Mouse (Mus musculus) adrenal gland, postnatal 14 days (tissue): ENCODE results near the gene Aldh3b1. TPM values are rescaled to one million over a fixed set of nuclear protein-coding genes. Genes with fewer than 3 reads are reported as not detected.

Experiments used
- DNase-seq: peaks from one replicate; pipeline ENCODE4 v3.0.0; 2021; ENCODE audit warnings: mixed read lengths
- total RNA-seq: library from RNA; stranded (reverse); gene quantifications from 2 replicates; pipeline ENCODE4 v1.2.3, GENCODE M21; 2021

Aldh3b1 gene
- total RNA-seq, 1 experiment from 2014 or later = 73.4 TPM

DNA sequence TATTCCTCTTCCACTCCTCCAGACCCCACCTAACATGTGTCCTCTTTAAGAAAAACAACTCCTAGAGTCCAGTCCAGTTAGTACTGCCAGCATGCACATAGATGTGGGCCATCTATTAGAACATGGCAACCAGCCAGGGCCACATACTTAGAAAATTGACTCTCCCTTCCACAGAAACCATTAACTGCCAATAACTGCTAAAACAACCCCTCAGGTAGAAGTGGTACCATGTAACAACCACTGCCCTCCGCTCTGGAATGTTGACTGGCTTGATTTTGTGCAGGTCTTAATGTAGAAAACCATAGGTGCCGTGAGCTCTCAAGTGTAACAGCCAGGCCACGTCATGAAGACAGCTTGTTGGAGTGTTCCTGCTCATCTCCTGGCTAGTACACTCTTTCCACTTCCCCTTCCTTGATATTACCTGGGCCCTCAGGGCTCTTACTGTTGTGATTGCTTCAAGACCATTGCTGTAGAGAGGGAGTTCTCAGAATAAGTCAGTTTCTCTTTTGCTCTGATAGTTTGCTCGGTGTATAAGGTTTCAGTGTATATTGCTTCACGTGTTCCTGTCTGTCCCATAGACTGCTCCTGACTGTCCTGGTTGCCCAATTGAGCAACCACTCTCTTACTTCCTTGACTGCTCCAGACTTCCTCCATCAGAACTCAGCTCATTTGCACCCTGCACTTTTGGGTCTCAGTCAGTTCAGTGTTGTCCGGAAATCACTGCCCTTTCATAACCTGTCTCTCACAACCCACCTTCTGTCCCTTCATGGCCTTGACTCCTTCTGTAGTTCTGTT, 49.4 kb downstream of the Aldh3b1 start:
- no peak for DNase-seq

DNA sequence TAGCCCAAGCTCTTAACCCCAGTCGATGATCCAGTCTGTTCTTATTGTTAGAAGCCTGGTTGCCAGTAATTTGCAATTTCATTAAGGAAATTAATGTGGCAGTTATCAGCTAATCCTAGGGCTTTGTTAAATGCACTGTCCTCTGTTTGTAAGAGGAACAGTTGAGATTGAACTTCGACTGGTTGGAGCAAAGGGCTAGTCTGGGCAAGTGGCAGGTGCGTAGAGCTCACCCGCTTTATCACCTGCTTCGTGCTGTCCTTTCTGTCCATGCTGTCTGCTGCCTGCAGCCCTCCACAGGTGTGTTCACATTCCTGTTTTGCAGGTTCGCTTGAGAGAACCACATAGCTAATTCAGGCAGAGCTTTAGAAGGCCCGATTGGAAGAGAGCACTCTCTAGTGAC, 54.6 kb downstream of the Aldh3b1 start:
- no peak for DNase-seq

DNA sequence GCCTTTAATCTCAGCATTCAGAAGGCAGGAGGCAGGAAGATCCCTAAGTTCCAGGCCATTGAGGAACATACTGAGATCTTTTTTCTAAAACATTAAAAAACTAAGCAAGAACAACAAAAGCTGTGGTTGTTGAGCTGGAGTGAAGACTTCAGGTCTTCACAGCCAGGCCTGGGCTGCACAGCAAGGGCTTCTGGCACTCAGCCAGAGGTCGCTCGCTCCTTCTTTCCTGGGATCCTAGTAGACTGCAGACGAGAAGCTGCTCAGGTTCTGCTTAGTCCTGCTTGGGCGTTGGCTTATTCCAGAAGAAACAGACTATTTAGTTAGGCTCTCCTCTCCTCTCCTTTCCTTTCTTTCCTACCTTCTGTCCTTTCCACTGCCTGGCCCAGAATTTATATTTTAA, 57.2 kb downstream of the Aldh3b1 start:
- DNase-seq = peak; percentile 57

DNA sequence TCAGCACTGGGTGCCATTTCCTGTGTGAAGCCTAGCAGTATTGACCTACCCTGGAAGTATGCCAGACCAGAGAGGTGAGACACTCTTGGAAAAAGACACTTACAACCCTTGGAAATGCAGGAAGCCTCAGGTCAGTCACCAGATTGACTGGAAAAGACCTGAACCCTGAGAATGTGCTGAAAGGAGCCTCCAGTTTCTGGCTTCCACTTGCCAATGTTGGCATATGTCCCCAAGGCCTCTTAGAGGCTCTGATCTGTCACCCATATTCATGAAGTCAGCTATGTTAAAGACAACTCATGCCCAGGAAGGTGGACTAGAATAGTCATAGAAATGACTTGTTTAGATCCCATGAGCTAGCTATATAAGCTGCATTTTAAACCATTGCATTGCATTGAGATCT, 58.1 kb downstream of the Aldh3b1 start:
- peak; percentile 45 for DNase-seq

DNA sequence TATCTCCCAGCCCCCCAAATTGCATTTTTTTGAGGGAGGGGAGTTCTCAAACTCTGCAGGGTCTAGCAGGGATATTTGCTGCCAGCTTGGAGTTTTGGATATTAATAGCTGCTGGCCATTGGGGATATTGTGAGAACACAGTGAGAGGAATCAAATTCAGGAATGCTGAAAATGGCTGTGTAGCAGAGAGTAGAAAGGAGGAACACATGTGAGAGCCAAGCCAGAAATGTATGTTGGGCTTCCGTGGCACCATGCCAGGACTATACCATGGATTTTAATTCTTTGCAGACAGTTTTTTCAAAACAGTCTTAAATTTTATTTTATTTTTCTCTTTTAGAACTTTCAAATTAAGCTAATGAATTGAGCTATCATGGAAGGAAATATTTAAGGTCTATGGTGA, 61.3 kb downstream of the Aldh3b1 start:
- DNase-seq = no peak

DNA sequence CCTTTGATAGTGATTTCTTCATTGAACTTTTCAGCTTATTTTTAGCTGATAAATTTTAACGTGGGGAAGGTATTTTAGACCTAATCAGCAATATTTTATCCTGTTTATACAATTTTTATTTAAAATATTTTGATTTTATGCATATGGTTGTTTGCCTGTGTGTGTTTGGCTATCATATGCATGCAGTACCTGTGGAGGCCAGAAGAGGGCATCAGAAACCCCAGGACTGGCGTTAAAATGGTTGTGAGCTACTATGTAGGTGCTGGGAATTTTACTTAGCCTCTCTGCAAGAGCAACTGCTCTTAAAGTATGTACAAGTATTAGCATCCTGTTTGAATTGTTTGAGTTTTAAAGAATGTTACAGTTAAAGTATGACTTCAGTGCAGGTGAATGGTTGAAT, 64.6 kb downstream of the Aldh3b1 start:
- no peak for DNase-seq

Other genes with a start within 250 kb of the Aldh3b1 start
- gene Lrp5, start 243.2 kb downstream of the Aldh3b1 start, total RNA-seq = 96.5 and 97.9 TPM in 2 replicates
- gene 1810055G02Rik, start 221.5 kb downstream of the Aldh3b1 start, total RNA-seq = 29.2 and 33.7 TPM in 2 replicates
- 63.2 and 63.9 TPM in 2 replicates for gene Kmt5b, start 162.4 kb downstream of the Aldh3b1 start, total RNA-seq
- 52.0 and 82.2 TPM in 2 replicates for gene Chka, start 78.0 kb downstream of the Aldh3b1 start, total RNA-seq
- 44.3 and 48.8 TPM in 2 replicates for gene Tcirg1, start 22.7 kb downstream of the Aldh3b1 start, total RNA-seq
- 440 and 447 TPM in 2 replicates for gene Ndufs8, start 17.0 kb downstream of the Aldh3b1 start, total RNA-seq
- 35.4 and 48.9 TPM in 2 replicates for gene Unc93b1, start 5.4 kb upstream of the Aldh3b1 start, total RNA-seq
- 0.41 and 0.44 TPM in 2 replicates for gene Aldh3b3, start 28.8 kb upstream of the Aldh3b1 start, total RNA-seq
- 7.6 and 11.6 TPM in 2 replicates for gene Aldh3b2, start 42.5 kb upstream of the Aldh3b1 start, total RNA-seq
- 25.7 and 31.1 TPM in 2 replicates for gene Acy3, start 56.8 kb upstream of the Aldh3b1 start, total RNA-seq
- gene Tbx10, start 62.9 kb upstream of the Aldh3b1 start, total RNA-seq = not detected in 2 replicates
- 41.1 and 49.2 TPM in 2 replicates for gene Nudt8, start 70.8 kb upstream of the Aldh3b1 start, total RNA-seq
- gene Gm49405, start 70.8 kb upstream of the Aldh3b1 start, total RNA-seq = 0.89 and 1.7 TPM in 2 replicates
- gene Doc2g, start 73.5 kb upstream of the Aldh3b1 start, total RNA-seq = 1.6 and 2.8 TPM in 2 replicates
- gene Ndufv1, start 83.0 kb upstream of the Aldh3b1 start, total RNA-seq = 604 and 685 TPM in 2 replicates
- 289 and 329 TPM in 2 replicates for gene Gstp1, start 108.2 kb upstream of the Aldh3b1 start, total RNA-seq
- 62.4 and 76.7 TPM in 2 replicates for gene Gstp2, start 116.2 kb upstream of the Aldh3b1 start, total RNA-seq
- 4.5 and 58.0 TPM in 2 replicates for gene Gstp3, start 129.8 kb upstream of the Aldh3b1 start, total RNA-seq
- not detected in 2 replicates for gene Cabp2, start 151.8 kb upstream of the Aldh3b1 start, total RNA-seq
- 78.4 and 97.1 TPM in 2 replicates for gene Cdk2ap2, start 167.4 kb upstream of the Aldh3b1 start, total RNA-seq
- 95.1 and 116 TPM in 2 replicates for gene Pitpnm1, start 170.2 kb upstream of the Aldh3b1 start, total RNA-seq
- 81.3 and 94.1 TPM in 2 replicates for gene Aip, start 196.1 kb upstream of the Aldh3b1 start, total RNA-seq
- 0.08 TPM in 1 of 2 replicates, not detected in the other for gene Gpr152, start 210.0 kb upstream of the Aldh3b1 start, total RNA-seq
- 1.7 and 2.4 TPM in 2 replicates for gene Cabp4, start 214.2 kb upstream of the Aldh3b1 start, total RNA-seq
- gene Coro1b, start 218.8 kb upstream of the Aldh3b1 start, total RNA-seq = 183 and 193 TPM in 2 replicates
- gene Ptprcap, start 223.8 kb upstream of the Aldh3b1 start, total RNA-seq = 4.4 and 27.5 TPM in 2 replicates
- 29.1 and 34.4 TPM in 2 replicates for gene Rps6kb2, start 233.5 kb upstream of the Aldh3b1 start, total RNA-seq
- gene Carns1, start 245.7 kb upstream of the Aldh3b1 start, total RNA-seq = 2.6 and 4.1 TPM in 2 replicates